In genomic region chr4:154140182-154140212, GRCm38 (mm10) we compare ENCODE assay signal across 9 mouse cellular contexts. TPM values are rescaled to one million over a fixed set of nuclear protein-coding genes. Genes with fewer than 3 reads are reported as not detected.
DNase-seq lines count a peak whose midpoint lies in the region; ATAC-seq and TF ChIP-seq lines count a peak whose summit lies in the region.
"Had no signal": no experiment of that assay in that cellular context is flagged by ENCODE, and none has a peak within 500 bp of the region (broad histone marks: within the 10 kb centered on the region; RNA-seq: fewer than 3 reads in every experiment).

TSS of gene Trp73 (minus strand) at chr4:154140208.

- no peak for ATAC-seq in heart, embryonic 13.5 days (ENCODE audit: extremely low read depth, insufficient number of reproducible peaks, low FRiP score, low TSS enrichment)
- ATAC-seq in granulocyte monocyte progenitor cell, adult 5-6 weeks (replicated peaks; ENCODE audit: poor library complexity, severe bottlenecking): 0 out of 2 replicates have a peak, but pooled peaks have one; percentile 1
- ATAC-seq in liver, embryonic 16.5 days (ENCODE audit: low read depth): no peak

- no peaks in the 10 kb centered on the region for H3K36me3 ChIP-seq in heart, embryonic 13.5 days
- no peaks in the 10 kb centered on the region for H3K36me3 ChIP-seq in ES-Bruce4 (ENCODE audit: control insufficient read depth, insufficient read depth, low read length, poor library complexity, severe bottlenecking)
- no peaks in the 10 kb centered on the region for H3K36me3 ChIP-seq in liver, embryonic 16.5 days (ENCODE audit: control insufficient read depth, insufficient read depth)

- H3K27me3 ChIP-seq in heart, embryonic 13.5 days (replicated peaks): peaks cover 69% of the 10 kb centered on the region
- H3K27me3 ChIP-seq in ES-Bruce4 (ENCODE audit: control insufficient read depth, insufficient read depth, low read length, poor library complexity, severe bottlenecking): peaks cover 22% of the 10 kb centered on the region
- H3K27me3 ChIP-seq in liver, embryonic 16.5 days (ENCODE audit: control insufficient read depth, insufficient read depth, low read depth, low read length): peaks cover 65% of the 10 kb centered on the region

- intact Hi-C loops in left cerebral cortex, postnatal 25 days (cut with DNase I): loop anchor here (10.0 kb wide), 1 partner anchor 185 kb away; the partner anchor contains the start of gene A430005L14Rik

- no peak within 1 kb of the TSS for H3K27ac ChIP-seq in heart, embryonic 13.5 days (replicated peaks)
- no peak within 1 kb of the TSS for H3K27ac ChIP-seq in ES-Bruce4 (ENCODE audit: insufficient read depth, low read length)
- H3K27ac ChIP-seq in liver, embryonic 16.5 days (ENCODE audit: low read length): no peak within 1 kb of the TSS

- H3K4me3 ChIP-seq in heart, embryonic 13.5 days: peak within 1 kb of the TSS; percentile 94
- H3K4me3 ChIP-seq in ES-Bruce4 (ENCODE audit: low read depth, low read length): peak within 1 kb of the TSS; percentile 47
- H3K4me3 ChIP-seq in liver, embryonic 16.5 days (ENCODE audit: low read depth, low read length): peak within 1 kb of the TSS; percentile 49

- H3K9me3 ChIP-seq in heart, embryonic 13.5 days: no peaks in the 10 kb centered on the region
- no peaks in the 10 kb centered on the region for H3K9me3 ChIP-seq in ES-Bruce4 (replicated peaks; ENCODE audit: control insufficient read depth, insufficient read depth, low read length, poor library complexity, severe bottlenecking)
- H3K9me3 ChIP-seq in liver, embryonic 16.5 days (replicated peaks; ENCODE audit: control insufficient read depth, low read length): no peaks in the 10 kb centered on the region

- no peak for DNase-seq in heart, adult 8-10 months (ENCODE audit: low spot score)
- no peak for DNase-seq in spleen, postnatal 4 days (ENCODE audit: low spot score in 2 of 2)
- DNase-seq in left cerebral cortex, adult 9 months (ENCODE audit: low spot score in 2 of 2): no peak
- no peak for DNase-seq in left cerebral cortex, postnatal 25 days (ENCODE audit: low spot score in 2 of 2)
- DNase-seq: kidney, adult 11 months had no signal

- H3K4me2 ChIP-seq in heart, embryonic 13.5 days: peak within 1 kb of the TSS; percentile 96
- peak within 1 kb of the TSS; percentile 59 for H3K4me2 ChIP-seq in liver, embryonic 16.5 days (ENCODE audit: low read depth, low read length)

- H3K4me1 ChIP-seq in heart, embryonic 13.5 days: peaks cover 38% of the 10 kb centered on the region
- H3K4me1 ChIP-seq in ES-Bruce4 (ENCODE audit: control insufficient read depth, insufficient read depth, low read length): peaks cover 2% of the 10 kb centered on the region
- H3K4me1 ChIP-seq in liver, embryonic 16.5 days (ENCODE audit: control insufficient read depth, low read depth, low read length): peaks cover 24% of the 10 kb centered on the region

- H3K9ac ChIP-seq in heart, embryonic 13.5 days: peak within 1 kb of the TSS; percentile 75
- H3K9ac ChIP-seq in ES-Bruce4 (ENCODE audit: low read depth, poor library complexity, severe bottlenecking): peak within 1 kb of the TSS; percentile 48
- H3K9ac ChIP-seq in liver, embryonic 16.5 days (ENCODE audit: low read depth, low read length): no peak within 1 kb of the TSS

- no peak for TF ChIP-seq CTCF in ES-Bruce4 (IDR thresholded peaks at IDR 0.05; ENCODE audit: low read depth, low read length)

- TF ChIP-seq EP300 in ES-Bruce4 (IDR thresholded peaks at IDR 0.05; ENCODE audit: insufficient read depth, low read depth, low read length): no peak

- 0% methylated on average over 3 of the region's 4 CpGs for WGBS in heart, embryonic 13.5 days
- 0% methylated on average over 4 of the region's 4 CpGs for WGBS in liver, embryonic 16.5 days (ENCODE audit: insufficient replicate concordance)

- TF ChIP-seq POLR2A in ES-Bruce4 (IDR thresholded peaks at IDR 0.05; ENCODE audit: insufficient read depth, low read length): no peak

RNA-seq across cellular contexts. Expression of gene Trp73, which starts in this region (rescaled TPM):
- polyA plus RNA-seq in heart, embryonic 13.5 days (2015; fragmentation: Nextera tagmentation; extraction: Ambion mirVana): 0.07 and 0.10 TPM in 2 replicates
- total RNA-seq in heart, adult 8-10 months (2022): not detected
- polyA plus RNA-seq in ES-Bruce4 (2011; ENCODE audit: insufficient read depth, insufficient read length, low read depth, missing spikeins): 2.3 and 2.8 TPM in 2 replicates
- total RNA-seq in granulocyte monocyte progenitor cell, adult 5-6 weeks (2014; fragmentation: Nextera tagmentation): not detected in 2 replicates
- not detected in 2 replicates for total RNA-seq in granulocyte monocyte progenitor cell, adult 5-6 weeks (2017)
- 0.05 TPM in 1 of 2 replicates, not detected in the other for polyA plus RNA-seq in liver, embryonic 16.5 days (2015; fragmentation: Nextera tagmentation; extraction: Ambion mirVana)
- total RNA-seq in left cerebral cortex, postnatal 25 days (2021): under 1 TPM; 0.30 to 0.50 TPM

Comparison
In these comparisons a context has a peak if more than half of its experiments do, and no peak if none do; other contexts are left out.
1. Peak in ATAC-seq in granulocyte monocyte progenitor cell, adult 5-6 weeks; RNA of the gene not detected or under 1 TPM.